ENCODE assay signal across 27 mouse cellular contexts in the genomic region with DNA sequence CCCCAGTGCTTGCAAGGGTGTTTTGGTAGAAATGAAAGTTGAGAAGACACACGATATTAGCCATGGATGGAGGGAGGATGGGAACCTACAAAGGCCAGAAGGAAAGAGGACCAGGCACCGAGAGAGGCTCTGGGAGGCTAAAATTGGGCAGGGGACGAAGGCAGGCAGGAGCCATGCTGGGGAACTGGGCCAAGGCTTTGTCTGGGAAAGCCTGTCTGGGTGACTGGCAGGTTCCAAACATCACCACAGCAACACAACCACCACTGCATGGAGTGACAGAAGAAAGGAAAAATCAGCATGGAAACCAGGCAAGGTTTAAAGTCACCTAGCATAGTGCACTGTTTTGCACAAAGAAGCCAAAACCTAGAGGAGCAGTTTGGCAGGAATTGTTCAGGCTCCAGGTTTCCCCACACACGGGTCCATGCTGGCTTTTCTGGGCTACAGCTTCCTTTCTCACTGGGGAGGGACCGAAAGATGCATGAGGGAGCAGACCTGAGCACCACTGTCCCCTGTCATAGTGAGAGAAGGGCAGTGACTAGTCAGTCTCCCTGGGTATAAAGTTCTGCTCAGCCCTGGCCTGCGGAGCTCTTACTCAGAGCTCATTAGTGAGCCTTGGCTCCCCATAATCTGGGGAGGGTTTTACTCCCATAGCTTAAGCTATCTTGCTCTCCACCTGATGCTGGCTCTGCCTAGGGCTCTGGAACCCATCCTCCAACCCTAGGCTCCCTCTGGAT.
DNase-seq lines count a peak whose midpoint lies in the region; ATAC-seq and TF ChIP-seq lines count a peak whose summit lies in the region.
"Had no signal": no experiment of that assay in that cellular context is flagged by ENCODE, and none has a peak within 500 bp of the region (broad histone marks: within the 10 kb centered on the region; RNA-seq: fewer than 3 reads in every experiment).

No protein-coding gene starts in this region.

- peaks cover 36% of the 10 kb centered on the region for H3K4me1 ChIP-seq in forebrain, embryonic 16.5 days (replicated peaks; ENCODE audit: control insufficient read depth, insufficient read depth, low read length)
- peaks cover 20% of the 10 kb centered on the region for H3K4me1 ChIP-seq in forebrain, embryonic 14.5 days (ENCODE audit: control insufficient read depth, insufficient read depth, low read length)
- peaks cover 2% of the 10 kb centered on the region; the same call in 1 of the 2 replicates for H3K4me1 ChIP-seq in hindbrain, embryonic 16.5 days (ENCODE audit: control insufficient read depth, insufficient read depth, low read depth, low read length)
- peaks cover 11% of the 10 kb centered on the region for H3K4me1 ChIP-seq in midbrain, embryonic 16.5 days (ENCODE audit: control insufficient read depth, insufficient read depth, low read length)
- H3K4me1 ChIP-seq: limb, embryonic 10.5 days; liver, embryonic 15.5 days; lung, embryonic 15.5 days; megakaryocyte, embryonic 14.5 days had no signal

- H3K27me3 ChIP-seq in forebrain, embryonic 16.5 days (replicated peaks; ENCODE audit: control insufficient read depth, insufficient read depth, low read length): no peaks in the 10 kb centered on the region
- H3K27me3 ChIP-seq in forebrain, embryonic 14.5 days (replicated peaks; ENCODE audit: control insufficient read depth, insufficient read depth, low read length): no peaks in the 10 kb centered on the region
- no peaks in the 10 kb centered on the region for H3K27me3 ChIP-seq in hindbrain, embryonic 16.5 days (replicated peaks; ENCODE audit: control insufficient read depth, insufficient read depth, low read length)
- no peaks in the 10 kb centered on the region for H3K27me3 ChIP-seq in midbrain, embryonic 16.5 days (ENCODE audit: control insufficient read depth, insufficient read depth, low read depth, low read length)
- H3K27me3 ChIP-seq: embryonic facial prominence, embryonic 15.5 days; liver, embryonic 15.5 days; lung, embryonic 15.5 days; neural tube, embryonic 12.5 days had no signal

- 59% methylated on average over 6 of the region's 6 CpGs for WGBS in forebrain, embryonic 16.5 days
- WGBS in forebrain, embryonic 14.5 days: 63% methylated on average over 6 of the region's 6 CpGs
- WGBS in hindbrain, embryonic 16.5 days: 51% methylated on average over 6 of the region's 6 CpGs
- 57% methylated on average over 6 of the region's 6 CpGs for WGBS in midbrain, embryonic 16.5 days

- no peak overlapping the region for H3K4me2 ChIP-seq in forebrain, embryonic 16.5 days (ENCODE audit: low read length)
- H3K4me2 ChIP-seq in forebrain, embryonic 14.5 days (ENCODE audit: low read length): no peak overlapping the region
- H3K4me2 ChIP-seq in hindbrain, embryonic 16.5 days (ENCODE audit: low read length): no peak overlapping the region
- no peak overlapping the region for H3K4me2 ChIP-seq in midbrain, embryonic 16.5 days (ENCODE audit: low read length)
- H3K4me2 ChIP-seq: embryonic facial prominence, embryonic 15.5 days; liver, embryonic 15.5 days; lung, embryonic 15.5 days; neural tube, embryonic 12.5 days had no signal

- H3K27ac ChIP-seq in forebrain, embryonic 16.5 days (ENCODE audit: low read length): peak overlapping the region; percentile 34
- H3K27ac ChIP-seq in forebrain, embryonic 14.5 days (ENCODE audit: low read depth, low read length): no peak overlapping the region
- H3K27ac ChIP-seq in layer of hippocampus, adult 2 months: peak overlapping the region; percentile 86
- no peak overlapping the region for H3K27ac ChIP-seq in hindbrain, embryonic 16.5 days (ENCODE audit: low read depth, low read length)
- peak overlapping the region; percentile 73 for H3K27ac ChIP-seq in midbrain, embryonic 16.5 days (ENCODE audit: low read length)
- H3K27ac ChIP-seq: embryonic facial prominence, embryonic 15.5 days; heart, adult 2 months; left cerebral cortex, adult 2 months; limb, embryonic 10.5 days; liver, embryonic 15.5 days; lung, embryonic 15.5 days; neural tube, embryonic 12.5 days had no signal

- no peak overlapping the region for H3K9ac ChIP-seq in forebrain, embryonic 16.5 days (replicated peaks; ENCODE audit: low read depth, low read length)
- H3K9ac ChIP-seq in forebrain, embryonic 14.5 days (ENCODE audit: low read length): no peak overlapping the region
- H3K9ac ChIP-seq in hindbrain, embryonic 16.5 days (ENCODE audit: low read depth, low read length): no peak overlapping the region
- no peak overlapping the region for H3K9ac ChIP-seq in midbrain, embryonic 16.5 days (ENCODE audit: low read depth, low read length)
- H3K9ac ChIP-seq: embryonic facial prominence, embryonic 15.5 days; liver, embryonic 15.5 days; lung, embryonic 15.5 days; neural tube, embryonic 12.5 days had no signal

- no peaks in the 10 kb centered on the region for H3K36me3 ChIP-seq in forebrain, embryonic 16.5 days (ENCODE audit: control insufficient read depth, insufficient read depth)
- H3K36me3 ChIP-seq in forebrain, embryonic 14.5 days (ENCODE audit: control insufficient read depth, insufficient read depth, low read length): no peaks in the 10 kb centered on the region
- H3K36me3 ChIP-seq in hindbrain, embryonic 16.5 days (ENCODE audit: control insufficient read depth, insufficient read depth, low read length): no peaks in the 10 kb centered on the region
- no peaks in the 10 kb centered on the region for H3K36me3 ChIP-seq in midbrain, embryonic 16.5 days (ENCODE audit: control insufficient read depth, insufficient read depth, low read length)
- H3K36me3 ChIP-seq: embryonic facial prominence, embryonic 15.5 days; G1E; limb, embryonic 10.5 days; liver, embryonic 15.5 days; lung, embryonic 15.5 days; neural tube, embryonic 12.5 days had no signal

- H3K4me3 ChIP-seq in forebrain, embryonic 16.5 days (replicated peaks; ENCODE audit: low read length): no peak overlapping the region
- H3K4me3 ChIP-seq in forebrain, embryonic 14.5 days (ENCODE audit: low read depth, low read length): no peak overlapping the region
- H3K4me3 ChIP-seq in layer of hippocampus, adult 2 months: no peak overlapping the region
- H3K4me3 ChIP-seq in hindbrain, embryonic 16.5 days (ENCODE audit: low read length): no peak overlapping the region
- H3K4me3 ChIP-seq in midbrain, embryonic 16.5 days (ENCODE audit: low read depth, low read length): no peak overlapping the region
- H3K4me3 ChIP-seq: embryonic facial prominence, embryonic 15.5 days; heart, adult 2 months; left cerebral cortex, adult 2 months; limb, embryonic 10.5 days; liver, embryonic 15.5 days; lung, embryonic 15.5 days; megakaryocyte, embryonic 14.5 days; neural tube, embryonic 12.5 days had no signal

- no peaks in the 10 kb centered on the region for H3K9me3 ChIP-seq in forebrain, embryonic 16.5 days (ENCODE audit: control insufficient read depth, low read length)
- H3K9me3 ChIP-seq in forebrain, embryonic 14.5 days (replicated peaks; ENCODE audit: control insufficient read depth, low read length): no peaks in the 10 kb centered on the region
- H3K9me3 ChIP-seq in hindbrain, embryonic 16.5 days (ENCODE audit: control insufficient read depth, low read length): no peaks in the 10 kb centered on the region; the same call in 1 of the 2 replicates
- no peaks in the 10 kb centered on the region for H3K9me3 ChIP-seq in midbrain, embryonic 16.5 days (replicated peaks; ENCODE audit: control insufficient read depth, low read length, poor library complexity, severe bottlenecking)
- H3K9me3 ChIP-seq: embryonic facial prominence, embryonic 15.5 days; G1E; limb, embryonic 10.5 days; liver, embryonic 15.5 days; lung, embryonic 15.5 days had no signal

- TF ChIP-seq CTCF in layer of hippocampus, adult 2 months (conservative IDR thresholded peaks at IDR 0.05): no peak

- no peak for DNase-seq in forebrain, embryonic 14.5 days (ENCODE audit: low spot score)
- no peak for DNase-seq in layer of hippocampus, adult 2 months (ENCODE audit: low spot score in 2 of 2)
- DNase-seq in layer of hippocampus, adult 9-10 months (ENCODE audit: low spot score): no peak
- DNase-seq in adrenal gland, postnatal 10 days: no peak
- DNase-seq: adrenal gland, adult 2 months; B cell, adult 2 months; cerebellum, adult 2 months; gastrocnemius, postnatal 36 days; heart, adult 2 months; kidney, adult 18-20 months; kidney, postnatal 4 days; liver; lung, postnatal 36 days; thymus, postnatal 14 days had no signal

- no peak for ATAC-seq in forebrain, embryonic 16.5 days
- no peak for ATAC-seq in forebrain, embryonic 14.5 days
- ATAC-seq in hindbrain, embryonic 16.5 days: peak; percentile 54
- ATAC-seq in midbrain, embryonic 16.5 days: 0 out of 2 replicates have a peak, but pooled peaks have one; percentile 12
- ATAC-seq: inflammation-experienced regulatory T-cells, adult 6 months; Patski had no signal

Comparison
In these comparisons a context has a peak if more than half of its experiments do, and no peak if none do; other contexts are left out.
1. H3K27ac ChIP-seq: peak in forebrain, embryonic 16.5 days (single experiment), layer of hippocampus, adult 2 months (single experiment) and midbrain, embryonic 16.5 days (single experiment); none in forebrain, embryonic 14.5 days (single experiment) and hindbrain, embryonic 16.5 days (single experiment).
2. ATAC-seq: peak in hindbrain, embryonic 16.5 days (single experiment) and midbrain, embryonic 16.5 days (single experiment); none in forebrain, embryonic 16.5 days (single experiment) and forebrain, embryonic 14.5 days (single experiment).